Mouse (Mus musculus): Measurements from ENCODE around the gene Selenok. TPM values are rescaled to one million over a fixed set of nuclear protein-coding genes. Genes with fewer than 3 reads are reported as not detected.

Selenok gene
- total RNA-seq (2022): 100 to 1,000 TPM; 115 to 127 (median 122) TPM

DNA sequence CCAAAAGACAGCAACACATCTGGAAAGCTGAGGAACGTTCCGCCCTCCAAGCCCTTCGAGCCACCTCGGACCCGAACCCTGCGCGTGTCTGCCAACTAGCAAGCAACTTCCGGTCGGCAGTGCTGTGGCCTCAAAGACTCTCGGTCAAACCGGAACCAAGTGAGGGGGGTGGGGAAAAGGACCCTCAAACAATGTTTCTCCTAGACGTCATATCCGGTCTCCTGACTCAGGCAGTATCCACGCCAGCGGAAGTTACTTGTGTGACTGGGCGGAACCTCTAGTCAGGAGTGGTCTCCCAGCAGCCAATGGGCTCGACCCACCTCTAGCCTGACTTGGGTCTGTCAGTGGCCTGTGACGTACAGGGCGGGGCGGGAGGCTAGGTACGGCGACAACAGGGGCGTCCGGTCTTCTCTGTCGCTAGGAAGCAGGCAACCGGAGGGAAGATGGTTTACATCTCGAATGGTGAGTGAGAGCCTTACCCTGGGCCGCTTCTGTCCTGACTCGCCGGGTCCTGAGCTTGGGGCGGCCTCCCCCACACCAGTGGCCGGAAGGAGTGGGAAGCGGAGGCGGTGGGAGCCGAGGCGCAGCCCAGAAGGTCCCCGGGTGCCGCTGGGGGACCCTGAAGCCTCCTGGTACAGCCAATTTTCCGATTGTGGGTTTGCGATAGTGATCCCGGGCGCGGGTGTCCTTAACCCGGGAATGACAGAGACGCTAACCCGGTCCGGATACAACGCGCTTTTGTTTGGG is at the start of gene Selenok:
TSS of gene Selenok (plus strand) at position 234 of the 747 bp plus-strand sequence.
- DNase-seq (ENCODE audit: low spot score in 2 of 2): peak; percentile 87 to 99

DNA sequence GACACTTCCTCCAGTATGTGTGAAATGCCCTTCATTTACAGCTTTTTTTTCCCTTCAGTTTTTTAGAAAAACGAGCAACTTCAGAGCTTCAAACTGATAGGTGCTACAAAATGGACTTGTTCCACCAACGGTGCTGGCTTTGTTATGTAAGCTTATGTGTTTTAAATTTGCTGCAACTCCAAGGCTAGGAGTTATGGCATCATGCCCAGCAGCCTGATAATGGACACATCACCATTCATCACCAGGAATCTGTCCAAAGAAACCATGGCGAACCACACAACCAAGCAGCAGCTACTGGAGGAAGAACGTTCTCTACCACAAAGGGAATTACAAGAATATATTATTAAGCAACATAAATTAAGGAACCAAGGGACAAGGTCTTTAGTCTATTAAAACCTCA is 39.1 kb upstream of the Selenok start:
- DNase-seq (ENCODE audit: low spot score in 2 of 2): no peak

DNA sequence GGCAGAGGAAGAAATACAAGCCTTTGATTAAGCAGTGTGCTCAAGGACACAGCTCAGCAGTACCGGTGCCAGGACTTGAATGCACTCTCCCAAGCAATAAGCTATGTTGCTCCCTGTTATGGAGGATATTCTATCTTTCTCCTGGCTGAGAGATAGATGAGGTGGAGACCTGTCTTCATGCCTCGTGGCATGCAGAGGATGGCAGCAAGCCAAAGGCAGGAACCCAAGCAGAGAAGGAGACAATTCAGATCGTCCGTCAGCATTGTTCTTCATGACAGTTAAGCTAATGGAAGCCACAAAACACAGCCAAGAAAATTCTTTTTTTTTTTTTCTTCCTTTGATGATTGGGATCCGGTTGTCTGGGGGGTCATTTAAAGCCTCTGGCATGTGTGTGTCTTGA is 32.6 kb upstream of the Selenok start:
- no peak for DNase-seq (ENCODE audit: low spot score in 2 of 2)

DNA sequence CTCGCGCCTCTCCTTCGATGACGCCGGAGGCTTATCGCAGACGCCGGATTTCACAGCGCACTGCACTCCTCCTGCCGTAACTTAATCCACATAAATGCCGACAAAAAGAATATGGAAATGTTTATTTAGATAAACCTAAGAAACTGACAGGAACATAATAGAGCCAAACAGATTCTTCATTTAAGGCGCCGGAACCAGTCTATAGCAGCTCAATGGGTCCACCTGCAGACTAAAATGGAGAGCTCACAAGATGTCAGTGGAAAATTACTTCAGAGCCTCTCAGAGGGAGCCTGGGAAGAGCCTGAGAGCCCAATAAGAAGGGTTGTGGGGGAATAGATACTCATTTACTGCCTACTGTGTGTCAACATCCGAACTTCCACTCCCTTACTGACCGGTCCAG is 30.6 kb upstream of the Selenok start:
- no peak for DNase-seq (ENCODE audit: low spot score in 2 of 2)

DNA sequence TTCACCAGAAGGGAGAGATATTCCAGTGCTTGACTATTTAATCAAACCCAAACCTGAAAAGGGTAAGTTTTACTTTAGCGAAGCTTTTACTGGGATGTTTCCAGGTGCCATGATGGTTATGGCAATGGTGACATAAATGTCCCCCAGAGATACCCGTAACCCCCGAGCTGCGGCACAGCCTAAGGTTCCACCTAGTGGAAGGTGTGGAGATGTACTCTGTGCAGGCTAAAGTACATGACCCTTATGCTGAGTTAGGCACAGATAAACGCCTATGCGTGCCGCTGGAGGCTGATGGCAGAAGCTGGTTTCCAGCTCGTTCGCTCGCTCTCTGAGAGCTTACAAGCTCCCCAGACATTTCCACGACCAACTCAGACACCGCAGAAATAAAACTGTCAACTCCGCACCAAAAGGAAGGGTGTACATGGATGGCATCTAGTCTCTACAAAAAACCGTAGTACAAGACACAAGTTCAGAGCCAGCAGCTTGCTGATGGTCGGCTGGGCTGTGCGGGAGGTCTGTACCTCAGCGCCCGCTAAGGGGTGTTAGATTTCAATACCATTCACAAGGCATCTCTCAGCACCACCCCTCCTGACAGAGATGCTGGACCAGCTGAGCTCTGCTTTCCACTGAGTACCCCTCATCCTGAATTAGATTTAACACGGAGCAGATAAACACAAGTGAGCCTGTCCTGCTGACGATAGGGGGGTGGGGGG is 28.4 kb upstream of the Selenok start:
- no peak for DNase-seq (ENCODE audit: low spot score in 2 of 2)

DNA sequence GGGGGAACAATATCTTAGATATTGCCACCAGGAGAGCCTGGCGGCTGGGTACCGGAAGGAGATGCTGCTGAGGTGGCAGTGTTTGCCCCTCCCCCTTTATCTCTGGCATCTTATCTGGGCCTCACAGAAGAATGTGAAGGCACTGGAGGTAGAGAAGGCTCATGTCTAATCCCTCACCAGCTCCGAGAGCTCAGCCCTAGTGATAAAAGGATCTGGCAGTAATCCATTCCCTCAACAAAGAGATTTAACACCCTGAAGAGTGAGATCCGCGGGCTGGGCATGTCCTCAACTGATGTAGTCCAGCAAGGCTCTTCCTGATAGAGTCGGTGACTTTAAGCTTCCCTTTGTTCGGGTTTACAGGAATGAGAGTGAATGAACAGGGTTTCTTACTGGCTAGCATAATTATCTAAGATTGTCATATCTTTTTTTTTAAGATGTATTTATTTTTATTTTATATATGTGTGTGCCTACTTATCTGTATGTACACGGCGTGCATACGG is 27.7 kb upstream of the Selenok start:
- no peak for DNase-seq (ENCODE audit: low spot score in 2 of 2)

DNA sequence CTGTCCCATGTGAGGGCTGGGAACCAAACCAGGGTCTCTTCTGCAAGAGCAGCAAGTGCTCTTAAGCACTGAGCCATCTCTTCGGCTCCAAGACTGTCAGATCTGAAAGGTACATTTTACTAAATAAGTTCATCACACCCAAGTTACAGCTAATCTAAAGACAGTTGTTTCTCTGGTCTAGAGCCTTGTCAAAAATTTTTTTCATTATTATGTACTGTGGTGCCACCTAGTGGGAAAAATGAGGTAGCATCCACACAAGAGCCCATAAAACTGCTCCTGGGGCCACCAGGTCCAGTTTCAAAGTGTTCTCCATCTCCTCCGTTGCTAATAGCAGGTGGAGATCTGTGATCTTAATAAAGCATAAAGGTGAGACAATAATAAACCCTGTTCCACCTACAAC is 27.2 kb upstream of the Selenok start:
- peak in 1 of 2 experiments; percentile 30 for DNase-seq (ENCODE audit: low spot score in 2 of 2)

DNA sequence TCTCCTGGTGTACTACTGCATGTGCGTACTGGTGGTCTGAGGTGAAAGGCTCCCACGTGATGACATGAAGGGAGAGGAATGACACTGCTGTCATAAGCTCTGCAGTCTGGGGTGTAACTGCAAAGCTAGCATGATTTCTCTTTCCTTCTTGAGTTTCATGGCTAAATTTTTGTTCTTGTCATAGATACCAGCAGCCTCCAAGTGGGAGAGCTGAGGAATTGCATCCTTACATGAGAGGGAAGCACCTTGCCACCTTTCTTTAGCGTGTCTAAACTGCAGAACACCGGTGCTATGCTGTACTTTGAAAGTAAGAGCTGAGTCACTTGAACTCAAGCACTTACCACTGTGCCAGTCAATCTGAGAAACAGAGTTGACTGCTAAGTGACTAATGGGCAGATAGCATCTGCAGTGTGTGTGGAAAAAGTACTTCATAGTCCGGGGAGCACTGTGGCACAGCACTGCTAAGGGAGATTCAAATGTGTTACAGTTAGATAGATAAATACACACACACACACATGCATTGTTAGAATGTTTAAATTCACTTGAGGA is 21.3 kb upstream of the Selenok start:
- DNase-seq (ENCODE audit: low spot score in 2 of 2): no peak

DNA sequence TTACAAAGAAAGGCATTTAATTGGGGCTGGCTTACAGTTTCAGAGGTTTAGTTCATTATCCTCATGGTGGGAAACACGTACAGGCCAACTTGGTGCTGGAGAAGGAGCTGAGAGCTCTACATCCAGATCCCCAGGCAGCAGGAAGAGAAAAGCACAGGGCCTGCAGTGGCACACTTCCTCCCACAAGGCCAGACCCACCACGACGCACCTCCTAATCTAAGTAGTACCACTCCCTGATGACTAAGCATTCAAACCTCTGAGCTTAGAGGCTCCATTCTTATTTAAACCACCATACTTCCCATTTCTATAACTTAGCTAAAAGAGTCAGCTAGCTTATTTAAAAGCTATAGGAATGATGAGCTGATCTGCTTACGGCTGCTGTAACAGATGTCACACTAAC is 17.3 kb upstream of the Selenok start:
- no peak for DNase-seq (ENCODE audit: low spot score in 2 of 2)

DNA sequence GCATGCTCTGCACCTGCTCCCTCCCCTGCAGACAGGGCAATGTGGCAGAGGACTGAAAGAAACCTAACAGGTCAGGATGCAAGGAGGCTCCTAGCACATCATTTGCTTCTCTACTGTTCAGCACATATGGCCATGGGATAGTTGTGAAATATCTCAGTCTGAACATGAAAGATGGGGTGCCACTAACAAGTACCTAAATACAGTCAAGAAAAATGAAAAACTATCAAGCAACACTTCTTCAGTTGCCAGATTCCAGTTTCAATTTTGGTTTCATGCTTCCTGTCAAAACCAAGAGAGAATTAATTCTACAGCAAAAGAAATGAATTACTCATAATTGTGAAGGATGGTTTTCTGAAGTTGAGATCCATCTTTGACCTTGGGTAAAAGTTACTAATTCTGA is 10.7 kb upstream of the Selenok start:
- DNase-seq (ENCODE audit: low spot score in 2 of 2): no peak

DNA sequence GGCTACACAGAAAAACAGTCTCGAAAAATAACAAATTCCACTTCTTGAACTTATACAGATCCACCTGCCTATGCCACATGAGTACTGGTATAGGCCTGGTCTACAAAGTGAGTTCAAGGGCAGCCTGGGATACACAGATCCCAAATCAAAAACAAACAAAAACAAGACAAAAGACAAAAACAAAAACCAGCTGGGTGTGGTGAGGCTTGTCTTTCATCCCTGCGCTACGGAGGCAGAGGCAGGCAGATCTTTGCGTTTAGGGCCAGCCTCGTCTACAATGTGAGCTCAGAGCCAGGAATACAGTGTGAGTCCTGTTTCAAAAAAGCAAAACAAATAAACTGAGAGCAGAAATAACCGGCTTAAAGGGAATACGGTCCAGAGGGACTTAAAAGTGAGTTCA is 497 bp upstream of the Selenok start:
- DNase-seq (ENCODE audit: low spot score in 2 of 2): no peak

DNA sequence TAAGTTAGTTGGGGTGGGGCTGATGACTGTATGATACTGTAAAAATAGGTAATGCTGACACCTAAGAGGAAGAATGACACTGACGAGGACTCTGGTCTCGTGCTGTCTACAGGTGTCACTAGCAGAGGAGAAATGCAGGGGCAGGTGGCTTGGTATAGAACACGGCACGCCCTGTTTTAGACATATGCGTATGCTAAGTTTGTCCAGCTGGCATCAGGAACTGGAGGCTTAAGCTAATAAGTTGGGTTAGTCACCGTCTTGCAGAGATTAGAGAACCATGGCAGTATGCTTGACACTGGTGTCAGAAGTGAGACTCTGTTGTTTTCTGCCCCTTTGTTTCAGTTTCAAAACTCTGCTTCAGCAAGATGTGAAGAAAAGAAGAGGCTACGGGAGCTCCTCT is 3.3 kb downstream of the Selenok start:
- DNase-seq (ENCODE audit: low spot score in 2 of 2): no peak

DNA sequence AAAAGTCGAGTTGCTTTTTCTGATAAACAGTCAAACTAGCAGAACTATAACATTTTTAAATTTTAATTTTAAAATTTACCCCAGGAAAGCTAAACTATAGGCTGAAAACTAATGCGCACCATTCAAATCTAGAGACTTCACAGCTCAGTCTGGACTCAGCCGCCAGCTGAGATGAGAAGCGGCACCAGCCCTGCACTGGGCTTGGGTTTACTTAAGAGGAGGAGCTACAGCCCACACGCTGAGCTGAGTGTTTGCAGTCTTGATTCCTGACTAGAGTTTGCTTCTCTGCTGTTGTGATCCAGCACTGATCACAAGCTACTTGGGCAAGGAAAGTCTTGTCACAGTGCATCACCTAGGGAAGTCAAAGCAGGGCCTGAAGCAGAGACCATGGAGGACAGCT is 3.9 kb downstream of the Selenok start:
- no peak for DNase-seq (ENCODE audit: low spot score in 2 of 2)

DNA sequence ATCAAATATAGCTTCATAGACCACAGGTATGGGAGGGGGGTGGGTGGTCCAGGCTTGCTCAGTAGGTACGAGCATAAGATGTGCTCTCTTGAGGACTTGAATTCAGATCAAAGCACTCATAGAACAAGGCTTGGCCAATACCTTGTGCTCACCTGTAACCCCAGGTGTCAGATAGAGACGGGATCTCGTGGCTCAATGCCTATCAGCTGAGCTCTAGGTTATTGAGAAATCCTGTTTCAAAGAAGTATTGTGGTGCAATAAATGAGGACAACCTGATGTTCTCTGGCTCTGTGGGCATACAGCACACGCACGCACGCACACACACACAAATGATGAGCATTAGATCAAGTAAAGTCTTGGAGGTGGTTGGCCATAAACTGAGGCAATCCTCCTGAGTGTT is 8.8 kb downstream of the Selenok start:
- no peak for DNase-seq (ENCODE audit: low spot score in 2 of 2)

DNA sequence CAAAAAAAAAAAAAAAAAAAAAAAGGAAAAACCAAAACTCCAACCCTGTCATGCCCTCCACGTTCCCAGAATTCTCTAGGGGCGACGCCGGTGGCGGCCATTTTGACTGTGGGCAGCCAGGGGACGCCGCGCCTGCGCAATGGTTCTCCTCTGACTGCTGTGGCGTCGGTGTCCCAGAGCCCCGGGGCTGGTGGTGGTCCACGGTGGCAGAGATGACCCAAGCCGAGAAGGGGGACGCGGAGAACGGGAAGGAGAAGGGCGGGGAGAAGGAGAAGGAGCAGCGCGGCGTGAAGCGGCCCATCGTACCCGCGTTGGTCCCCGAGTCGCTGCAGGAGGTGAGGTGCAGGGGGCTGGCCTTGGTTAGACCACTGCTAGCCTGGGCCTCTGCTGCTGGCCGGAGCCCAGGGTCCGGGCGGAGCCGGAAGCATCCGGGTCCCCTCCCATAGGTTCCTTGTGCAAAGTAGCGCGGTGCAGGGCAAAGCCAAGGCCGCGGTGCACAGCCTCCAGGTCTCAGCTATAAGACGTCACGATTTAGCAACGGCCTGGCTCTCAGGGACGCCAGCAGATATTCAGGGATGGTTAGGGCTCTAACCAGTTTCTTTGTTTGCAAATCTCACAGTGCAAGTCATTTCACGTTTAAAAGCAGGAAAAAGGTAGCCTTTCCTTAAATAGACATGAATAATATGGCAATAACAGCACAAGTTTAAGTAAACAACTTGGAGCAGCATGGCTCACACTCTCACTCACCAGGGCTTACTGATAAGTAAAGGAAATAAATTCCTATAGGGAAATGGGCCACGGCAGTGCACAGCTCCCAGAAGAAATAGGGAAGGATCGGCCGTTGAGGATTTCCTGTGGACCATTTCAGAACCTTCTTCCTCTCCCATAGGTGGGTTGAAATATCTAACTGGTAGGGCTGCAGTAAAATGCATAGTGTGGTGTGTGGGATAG is 10.4 kb downstream of the Selenok start, which contains the start of gene Actr8:
TSS of gene Actr8 (plus strand) at position 84 of the 951 bp plus-strand sequence.
- DNase-seq (ENCODE audit: low spot score in 2 of 2): peak; percentile 83 to 86

DNA sequence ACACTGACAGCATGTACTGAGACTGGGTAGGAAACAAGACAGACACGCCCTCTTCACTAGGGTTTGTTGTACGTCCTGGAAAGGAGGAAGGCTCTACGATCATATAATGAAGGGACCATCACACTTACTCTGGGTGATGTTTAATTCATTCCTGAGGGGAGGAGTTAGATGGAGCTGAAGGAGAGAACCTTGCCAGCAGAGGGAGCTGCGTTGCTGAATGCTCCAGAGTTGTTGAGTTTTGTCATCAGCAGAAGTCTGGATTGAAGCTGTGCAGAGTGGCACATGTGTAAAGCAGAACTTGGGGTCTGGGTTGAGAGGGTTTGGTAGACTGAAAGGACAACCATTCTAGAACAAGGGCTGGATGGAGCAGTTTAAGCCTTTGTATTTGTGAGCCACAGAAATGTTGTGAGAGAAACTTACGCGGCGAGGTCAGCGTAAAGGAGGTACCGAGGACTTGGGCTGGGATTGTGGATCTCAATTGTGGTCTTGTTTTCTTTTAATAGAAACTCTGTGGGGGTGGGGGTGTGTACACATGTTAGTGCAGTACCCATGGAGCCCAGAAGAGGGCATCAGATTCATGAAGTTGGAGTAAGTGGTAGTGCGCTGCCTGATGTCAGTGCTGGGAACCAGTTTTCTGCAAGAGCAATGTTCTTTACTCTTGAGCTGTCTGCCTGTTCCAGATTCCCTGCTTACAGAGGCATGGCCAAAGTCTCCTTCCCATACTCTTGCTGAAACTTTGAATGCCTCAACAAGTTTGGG is 12.5 kb downstream of the Selenok start:
- no peak for DNase-seq (ENCODE audit: low spot score in 2 of 2)

DNA sequence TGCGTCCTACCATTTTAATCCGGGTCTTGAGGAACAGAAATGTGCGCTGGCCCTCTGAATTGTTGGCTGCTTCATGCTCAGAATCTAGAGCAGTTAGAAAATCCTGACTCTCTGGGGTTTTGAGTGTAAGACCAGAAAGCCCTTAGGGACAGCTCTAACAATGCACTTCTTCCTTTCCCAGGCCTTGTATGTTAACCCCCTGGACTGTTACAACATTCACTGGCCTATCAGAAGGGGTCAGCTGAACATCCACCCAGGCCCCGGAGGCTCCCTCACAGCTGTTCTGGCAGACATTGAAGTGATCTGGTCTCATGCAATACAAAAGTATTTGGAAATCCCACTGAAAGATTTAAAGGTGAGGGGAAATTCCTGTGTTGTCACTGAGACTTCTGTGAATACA is 18.0 kb downstream of the Selenok start:
- no peak for DNase-seq (ENCODE audit: low spot score in 2 of 2)

DNA sequence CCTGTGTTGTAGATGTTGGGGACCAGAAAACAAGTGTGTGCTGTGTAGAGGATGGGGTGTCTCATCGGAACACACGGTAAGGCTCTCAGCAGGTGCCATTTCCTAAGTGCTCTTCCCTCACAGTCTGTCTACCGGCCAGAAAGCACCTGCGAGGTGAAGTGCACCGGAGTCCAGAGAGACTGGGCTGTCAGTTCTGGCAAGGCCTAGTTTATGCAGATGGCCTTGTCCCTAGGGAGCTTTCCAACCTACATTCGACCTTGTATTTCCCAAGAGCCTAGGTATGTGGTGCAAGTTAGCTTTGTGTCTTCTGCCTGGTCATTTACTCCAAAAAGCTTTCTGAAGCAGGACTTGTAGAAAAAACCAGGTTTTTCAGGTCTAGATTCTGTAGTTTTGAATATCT is 19.2 kb downstream of the Selenok start:
- DNase-seq (ENCODE audit: low spot score in 2 of 2): no peak

DNA sequence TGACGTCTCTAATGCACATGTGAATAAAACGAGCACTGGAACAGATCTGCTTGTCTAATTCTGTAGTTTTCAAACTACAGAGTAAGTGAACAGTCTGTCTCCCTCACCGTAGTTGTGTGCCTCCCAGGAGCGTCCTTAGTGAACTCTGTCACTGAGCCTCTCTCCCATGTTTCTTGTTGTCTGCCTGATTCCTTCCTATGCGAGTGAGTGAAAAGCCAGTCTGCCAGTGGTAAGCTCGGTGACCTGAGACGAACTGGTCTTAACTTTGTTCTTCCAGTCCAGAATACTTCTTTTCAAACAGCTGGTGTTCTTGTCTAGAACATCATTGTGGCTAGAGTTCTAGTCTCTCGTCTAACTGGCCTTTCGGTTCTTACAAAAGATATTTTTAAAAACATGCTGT is 19.6 kb downstream of the Selenok start:
- no peak for DNase-seq (ENCODE audit: low spot score in 2 of 2)

DNA sequence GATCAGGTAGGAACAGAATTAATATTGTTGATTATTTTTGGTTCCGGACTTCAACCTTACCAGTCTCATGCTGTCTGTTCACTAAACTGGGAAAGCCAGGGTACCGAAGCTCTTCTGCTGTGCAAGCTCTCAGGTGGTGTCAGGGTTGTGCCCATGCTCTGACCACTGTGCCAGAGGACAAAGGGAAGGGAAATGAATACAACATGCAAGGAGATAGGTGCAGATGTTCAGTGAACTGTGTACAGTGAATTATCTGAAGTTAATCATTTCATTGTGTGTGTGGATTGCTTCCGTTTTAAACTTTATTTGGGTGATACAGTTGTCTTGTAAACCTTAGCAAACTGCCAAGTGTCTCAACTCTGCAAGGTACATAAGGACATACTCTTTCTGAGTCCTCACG is 20.2 kb downstream of the Selenok start:
- no peak for DNase-seq (ENCODE audit: low spot score in 2 of 2)

DNA sequence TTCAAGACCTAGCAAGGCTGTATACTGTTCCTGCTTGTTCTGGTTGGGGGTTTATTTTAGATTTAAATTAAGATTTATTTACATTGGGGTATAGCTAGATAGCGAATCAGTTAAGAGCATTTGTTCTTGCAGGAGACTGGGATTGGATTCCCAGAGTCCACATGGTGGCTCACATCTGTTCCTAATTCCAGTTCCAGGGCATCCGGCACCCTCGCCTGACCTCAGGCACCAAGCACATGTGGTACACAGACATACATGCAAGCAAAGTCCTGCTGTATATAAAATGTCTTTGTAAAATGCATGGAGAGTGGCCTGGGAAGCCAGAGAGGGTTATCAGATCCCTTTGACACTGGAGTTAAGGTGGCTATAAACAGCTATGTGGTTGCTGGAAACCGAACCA is 26.9 kb downstream of the Selenok start:
- DNase-seq (ENCODE audit: low spot score in 2 of 2): no peak

Measured in left cerebral cortex, adult 8-10 months (tissue).